Mouse (Mus musculus) midbrain, embryonic 11.5 days (tissue): ENCODE results near the gene Psmd6. TPM values are rescaled to one million over a fixed set of nuclear protein-coding genes. Genes with fewer than 3 reads are reported as not detected.

Experiments
- ATAC-seq: fragments of 200-750 bp; cut with Nextera tagmentation; 2 replicates; pipeline ENCODE4 v1.8.0; 2017; ENCODE audit warnings: moderate TSS enrichment, moderate library complexity; ENCODE audit not compliant: low FRiP score
- DNase-seq: peaks from one replicate; pipeline ENCODE4 v3.0.0; 2015; ENCODE audit warnings: low spot score; ENCODE audit errors: missing footprints
- H3K27ac ChIP-seq: fragments of 300-500 bp; sonication (generic); 2 replicates; pipeline ENCODE4 v1.5.1; 2014; ENCODE audit warnings: low read depth, low read length
- H3K27me3 ChIP-seq: fragments of 300-500 bp; sonication (generic); 2 replicates; pipeline ENCODE4 v1.6.1; 2014; ENCODE audit warnings: mild to moderate bottlenecking, low read length, moderate library complexity, mixed read lengths; ENCODE audit not compliant: control insufficient read depth, insufficient read depth
- H3K36me3 ChIP-seq: fragments of 300-500 bp; sonication (generic); 2 replicates; pipeline ENCODE4 v1.6.1; 2014; ENCODE audit warnings: mild to moderate bottlenecking, low read length, moderate library complexity, mixed read lengths; ENCODE audit not compliant: control insufficient read depth, insufficient read depth
- H3K4me1 ChIP-seq: fragments of 300-500 bp; sonication (generic); 2 replicates; pipeline ENCODE4 v1.6.1; 2014; ENCODE audit warnings: low read length; ENCODE audit not compliant: control insufficient read depth, insufficient read depth
- H3K4me2 ChIP-seq: fragments of 300-500 bp; sonication (generic); 2 replicates; pipeline ENCODE4 v1.6.1; 2014; ENCODE audit warnings: mild to moderate bottlenecking, moderate library complexity
- H3K4me3 ChIP-seq: fragments of 300-500 bp; sonication (generic); 2 replicates; pipeline ENCODE4 v1.5.1; 2014; ENCODE audit warnings: low read depth, low read length
- H3K9ac ChIP-seq: fragments of 300-500 bp; sonication (generic); 2 replicates; pipeline ENCODE4 v1.6.1; 2014; ENCODE audit warnings: low read length
- H3K9me3 ChIP-seq: fragments of 300-500 bp; sonication (generic); 2 replicates; pipeline ENCODE4 v1.6.1; 2016; ENCODE audit warnings: low read length; ENCODE audit not compliant: control insufficient read depth
- WGBS: fragments of 180-500 bp; shearing (Covaris S2); extraction: QIAGEN DNeasy Blood & Tissue Kit; methylation state at CpG from one replicate; pipeline ENCODE4 v1.1.7; 2014; 5-methylcytosine and 5-hydroxymethylcytosine counted together
- polyA plus RNA-seq: library from polyadenylated mRNA; unstranded; fragments of >200 nt; fragmentation: Nextera tagmentation; extraction: Ambion mirVana; gene quantifications from 2 replicates; pipeline ENCODE4 v1.2.1, GENCODE M21; 2014

Gene Psmd6
- polyA plus RNA-seq, 1 experiment from 2014 or later, result 319 TPM

GRCm38 (mm10) chr14:14088016-14088791 lies 32.6 kb downstream of the Psmd6 start:
- H3K27me3 ChIP-seq, result no peaks in the 10 kb centered on the region
- H3K36me3 ChIP-seq, result no peaks in the 10 kb centered on the region
- H3K27ac ChIP-seq, result no peak overlapping the region
- no peaks in the 10 kb centered on the region for H3K4me1 ChIP-seq
- H3K9me3 ChIP-seq, result no peaks in the 10 kb centered on the region
- DNase-seq (no peak), ATAC-seq (no peak)
- no peak overlapping the region for H3K4me2 ChIP-seq
- 90% methylated on average over 9 of the region's 9 CpGs for WGBS
- H3K4me3 ChIP-seq, result no peak overlapping the region
- H3K9ac ChIP-seq, result no peak overlapping the region

- Histone ChIP-seq H3K4me2 (no peak overlapping the region), H3K36me3 (no peaks in the 10 kb centered on the region), H3K9ac (no peak overlapping the region), H3K4me1 (no peaks in the 10 kb centered on the region), H3K27me3 (no peaks in the 10 kb centered on the region), H3K27ac (no peak overlapping the region), H3K4me3 (no peak overlapping the region), H3K9me3 (no peaks in the 10 kb centered on the region)
- DNase-seq, result no peak
- 89% methylated on average over 6 of the region's 6 CpGs for WGBS
- ATAC-seq, result no peak
Observed at GRCm38 (mm10) chr14:14087348-14087747, 33.4 kb downstream of the Psmd6 start.

- ATAC-seq, result no peak
- WGBS, result 88% methylated on average over 4 of the region's 4 CpGs
- Histone ChIP-seq H3K9me3 (no peaks in the 10 kb centered on the region), H3K4me3 (no peak overlapping the region), H3K9ac (no peak overlapping the region), H3K27ac (no peak overlapping the region), H3K36me3 (no peaks in the 10 kb centered on the region), H3K4me1 (no peaks in the 10 kb centered on the region), H3K27me3 (no peaks in the 10 kb centered on the region), H3K4me2 (no peak overlapping the region)
- DNase-seq, result no peak
Observed at GRCm38 (mm10) chr14:14086711-14087263, 34.0 kb downstream of the Psmd6 start.

GRCm38 (mm10) chr14:14083811-14084210 lies 37.0 kb downstream of the Psmd6 start:
- Histone ChIP-seq H3K4me1 (no peaks in the 10 kb centered on the region), H3K27ac (no peak overlapping the region), H3K36me3 (no peaks in the 10 kb centered on the region), H3K4me3 (no peak overlapping the region), H3K9ac (no peak overlapping the region), H3K9me3 (no peaks in the 10 kb centered on the region), H3K27me3 (no peaks in the 10 kb centered on the region), H3K4me2 (no peak overlapping the region)
- WGBS, result 93% methylated on average over 8 of the region's 8 CpGs
- DNase-seq (no peak), ATAC-seq (no peak)

GRCm38 (mm10) chr14:14080604-14081194 lies 40.1 kb downstream of the Psmd6 start:
- Histone ChIP-seq H3K9me3 (no peaks in the 10 kb centered on the region), H3K4me1 (no peaks in the 10 kb centered on the region), H3K4me3 (no peak overlapping the region), H3K27ac (no peak overlapping the region), H3K9ac (no peak overlapping the region), H3K36me3 (no peaks in the 10 kb centered on the region), H3K27me3 (no peaks in the 10 kb centered on the region), H3K4me2 (no peak overlapping the region)
- ATAC-seq (no peak), DNase-seq (no peak)
- 96% methylated on average over 6 of the region's 6 CpGs for WGBS

GRCm38 (mm10) chr14:14071456-14071855 lies 49.3 kb downstream of the Psmd6 start:
- Histone ChIP-seq H3K27me3 (no peaks in the 10 kb centered on the region), H3K36me3 (no peaks in the 10 kb centered on the region), H3K27ac (peak overlapping the region; percentile 80), H3K4me3 (no peak overlapping the region), H3K4me1 (peaks cover 48% of the 10 kb centered on the region), H3K9ac (peak overlapping the region; percentile 31; the same call in 1 of the 2 replicates), H3K9me3 (no peaks in the 10 kb centered on the region), H3K4me2 (peak overlapping the region; percentile 2; the same call in 1 of the 2 replicates)
- DNase-seq (no peak), ATAC-seq (no peak)
- WGBS, result 47% methylated on average over 4 of the region's 4 CpGs

- Histone ChIP-seq H3K4me3 (no peak overlapping the region), H3K36me3 (no peaks in the 10 kb centered on the region), H3K27ac (peak overlapping the region; percentile 80), H3K9me3 (no peaks in the 10 kb centered on the region), H3K4me2 (peak overlapping the region; percentile 2), H3K9ac (peak overlapping the region; percentile 25; the same call in 1 of the 2 replicates), H3K27me3 (no peaks in the 10 kb centered on the region), H3K4me1 (peaks cover 48% of the 10 kb centered on the region)
- DNase-seq, result peak; percentile 94
- ATAC-seq, result peak; percentile 92
- 7% methylated on average over 6 of the region's 6 CpGs for WGBS
Observed at GRCm38 (mm10) chr14:14070541-14071315, 50.1 kb downstream of the Psmd6 start.

GRCm38 (mm10) chr14:14068553-14068952 lies 52.2 kb downstream of the Psmd6 start:
- H3K27me3 ChIP-seq, result no peaks in the 10 kb centered on the region
- H3K9me3 ChIP-seq, result no peaks in the 10 kb centered on the region
- no peak overlapping the region for H3K4me3 ChIP-seq
- 14% methylated on average over 3 of the region's 3 CpGs for WGBS
- no peak overlapping the region; the same call in 1 of the 2 replicates for H3K9ac ChIP-seq
- DNase-seq (peak; percentile 88), ATAC-seq (no peak)
- H3K4me2 ChIP-seq, result peak overlapping the region; percentile 11; the same call in 1 of the 2 replicates
- no peaks in the 10 kb centered on the region for H3K36me3 ChIP-seq
- H3K27ac ChIP-seq, result peak overlapping the region; percentile 48
- H3K4me1 ChIP-seq, result peaks cover 59% of the 10 kb centered on the region
